Mouse (Mus musculus): ENCODE measurements around the gene Tmem182. TPM values are rescaled to one million over a fixed set of nuclear protein-coding genes. Genes with fewer than 3 reads are reported as not detected.

The Tmem182 gene
- polyA plus RNA-seq, 1 experiment from 2014 or later = not detected

DNA sequence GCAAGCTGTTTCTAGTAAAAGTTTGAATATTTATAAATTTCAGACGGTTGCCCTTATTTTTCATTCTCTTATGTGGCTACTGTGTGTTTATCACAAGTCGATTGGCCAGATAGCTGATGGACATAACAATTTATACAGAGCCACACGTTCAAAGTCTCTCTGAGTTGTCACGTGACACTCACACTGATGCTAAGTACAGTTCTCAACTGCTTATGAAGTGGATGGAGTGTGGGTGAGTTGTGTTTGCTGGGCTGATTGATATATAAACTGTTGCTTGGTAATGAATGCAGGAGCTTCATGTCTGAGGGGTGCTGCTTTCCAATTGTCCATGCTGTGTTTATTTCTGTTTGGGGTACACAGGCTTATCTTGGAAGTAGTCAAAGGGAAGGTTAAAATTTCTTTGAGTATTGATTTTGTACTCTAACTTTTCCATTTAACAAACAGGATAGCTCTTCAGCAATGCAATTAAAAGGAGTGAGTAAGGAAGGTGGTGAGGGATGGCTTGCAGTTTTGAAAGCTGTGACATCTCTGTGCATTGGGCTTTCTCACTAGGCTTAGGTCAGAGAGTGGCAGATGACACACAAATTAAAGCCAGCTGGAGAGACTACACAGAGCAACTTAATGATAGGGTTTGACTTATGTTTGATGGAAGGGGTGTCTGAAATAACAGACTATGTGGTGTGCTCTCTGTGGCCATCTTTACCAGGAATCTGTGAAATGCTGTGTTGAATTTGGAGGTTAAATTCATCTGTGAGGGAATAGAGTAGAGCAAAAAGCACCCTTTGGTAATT is 51.6 kb downstream of the Tmem182 start:
- 48% methylated on average over 4 of the region's 4 CpGs for WGBS
- ATAC-seq (ENCODE audit: insufficient number of reproducible peaks, insufficient read depth, low FRiP score, low read depth) = no peak

DNA sequence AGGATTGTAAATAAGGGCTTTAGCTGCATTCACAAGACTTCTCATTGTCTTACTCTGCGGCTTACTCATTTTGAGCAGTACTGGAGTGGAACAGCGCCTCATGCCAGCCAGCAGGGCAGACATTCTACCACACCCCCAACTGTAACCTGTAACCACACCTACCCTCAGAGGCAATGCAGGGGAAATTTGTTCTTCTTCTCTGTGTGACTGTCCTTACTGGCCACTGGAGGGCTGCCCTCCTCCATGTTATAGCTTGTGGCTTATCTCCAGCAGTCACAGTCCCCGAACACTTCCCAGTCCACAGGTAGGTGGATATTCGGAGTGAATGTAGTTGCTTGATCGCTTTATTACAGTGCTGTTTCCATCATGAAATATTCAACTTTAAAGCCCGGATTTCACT is 59.6 kb downstream of the Tmem182 start:
- Histone ChIP-seq H3K27me3 (ENCODE audit: control insufficient read depth, insufficient read depth, low read length) (no peaks in the 10 kb centered on the region), H3K9me3 (ENCODE audit: control insufficient read depth, low read depth, low read length) (no peaks in the 10 kb centered on the region), H3K9ac (replicated peaks; ENCODE audit: low read depth, low read length) (no peak overlapping the region), H3K4me3 (ENCODE audit: low read depth, low read length) (no peak overlapping the region), H3K4me1 (ENCODE audit: control insufficient read depth, insufficient read depth, low read length) (no peaks in the 10 kb centered on the region), H3K4me2 (replicated peaks; ENCODE audit: low read depth, low read length) (no peak overlapping the region), H3K27ac (ENCODE audit: low read length) (no peak overlapping the region), H3K36me3 (ENCODE audit: control insufficient read depth, insufficient read depth, low read length) (no peaks in the 10 kb centered on the region)
- 70% methylated on average over 6 of the region's 6 CpGs for WGBS
- no peak for ATAC-seq (ENCODE audit: insufficient number of reproducible peaks, insufficient read depth, low FRiP score, low read depth)

More for the DNA sequence above, 51.6 kb downstream of the Tmem182 start:
- no peaks in the 10 kb centered on the region for H3K36me3 ChIP-seq (ENCODE audit: control insufficient read depth, insufficient read depth, low read length)
- H3K9ac ChIP-seq (replicated peaks; ENCODE audit: low read depth, low read length) = no peak overlapping the region
- no peak overlapping the region for H3K27ac ChIP-seq (ENCODE audit: low read length)
- H3K4me2 ChIP-seq (replicated peaks; ENCODE audit: low read depth, low read length) = no peak overlapping the region
- H3K27me3 ChIP-seq (ENCODE audit: control insufficient read depth, insufficient read depth, low read length) = no peaks in the 10 kb centered on the region
- H3K4me1 ChIP-seq (ENCODE audit: control insufficient read depth, insufficient read depth, low read length) = no peaks in the 10 kb centered on the region
- H3K9me3 ChIP-seq (ENCODE audit: control insufficient read depth, low read depth, low read length) = no peaks in the 10 kb centered on the region
- H3K4me3 ChIP-seq (ENCODE audit: low read depth, low read length) = no peak overlapping the region

DNA sequence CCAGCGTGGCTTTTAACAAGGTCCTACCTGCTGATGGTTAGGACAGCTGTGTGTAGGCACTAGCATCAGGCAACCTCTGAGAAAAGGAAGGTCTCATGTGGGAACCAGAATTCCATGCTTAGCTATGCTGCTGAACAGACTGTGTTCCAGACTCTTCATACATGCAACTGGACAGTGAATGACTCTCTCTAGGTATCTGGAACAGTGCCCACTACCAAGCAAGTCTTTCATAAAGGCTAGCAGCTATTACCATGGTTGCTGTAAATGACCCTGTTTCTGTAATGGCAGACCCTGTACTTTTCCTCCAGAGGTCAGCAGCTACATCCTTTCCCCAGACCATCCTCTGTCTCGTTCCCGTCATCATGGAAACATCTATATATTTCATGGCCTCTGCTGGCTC is 61.7 kb downstream of the Tmem182 start:
- H3K4me3 ChIP-seq (ENCODE audit: low read depth, low read length) = no peak overlapping the region
- ATAC-seq (ENCODE audit: insufficient number of reproducible peaks, insufficient read depth, low FRiP score, low read depth) = no peak
- WGBS = 73% methylated on average over 3 of the region's 3 CpGs

DNA sequence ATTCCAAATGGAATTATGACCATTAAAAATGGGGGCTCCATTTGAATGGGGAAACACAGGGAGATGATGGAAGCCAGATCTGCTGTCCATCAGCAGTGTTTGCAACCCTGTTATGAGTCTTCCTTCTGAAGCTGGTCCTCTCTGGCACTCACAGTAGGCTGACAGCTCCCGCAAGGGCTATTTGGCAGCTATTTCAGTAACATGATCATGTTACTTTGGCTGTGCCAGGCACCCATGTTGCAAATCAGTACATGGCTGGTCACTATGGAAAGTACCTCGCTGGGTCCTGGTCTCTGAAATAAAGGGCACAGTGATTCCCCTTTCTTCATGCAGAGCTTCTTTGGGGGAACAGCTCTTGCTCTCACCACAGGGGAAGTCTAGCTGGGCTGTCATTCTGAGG is 62.2 kb downstream of the Tmem182 start:
- H3K27me3 ChIP-seq (ENCODE audit: control insufficient read depth, insufficient read depth, low read length) = no peaks in the 10 kb centered on the region
- no peak overlapping the region for H3K4me2 ChIP-seq (replicated peaks; ENCODE audit: low read depth, low read length)
- no peak overlapping the region for H3K4me3 ChIP-seq (ENCODE audit: low read depth, low read length)
- H3K4me1 ChIP-seq (ENCODE audit: control insufficient read depth, insufficient read depth, low read length) = no peaks in the 10 kb centered on the region
- 86% methylated on average over 2 of the region's 2 CpGs for WGBS
- no peak overlapping the region for H3K27ac ChIP-seq (ENCODE audit: low read length)
- no peaks in the 10 kb centered on the region for H3K9me3 ChIP-seq (ENCODE audit: control insufficient read depth, low read depth, low read length)
- no peak for ATAC-seq (ENCODE audit: insufficient number of reproducible peaks, insufficient read depth, low FRiP score, low read depth)
- no peak overlapping the region for H3K9ac ChIP-seq (replicated peaks; ENCODE audit: low read depth, low read length)
- H3K36me3 ChIP-seq (ENCODE audit: control insufficient read depth, insufficient read depth, low read length) = no peaks in the 10 kb centered on the region

More for the DNA sequence above, 61.7 kb downstream of the Tmem182 start:
- no peaks in the 10 kb centered on the region for H3K4me1 ChIP-seq (ENCODE audit: control insufficient read depth, insufficient read depth, low read length)
- no peaks in the 10 kb centered on the region for H3K27me3 ChIP-seq (ENCODE audit: control insufficient read depth, insufficient read depth, low read length)
- H3K9me3 ChIP-seq (ENCODE audit: control insufficient read depth, low read depth, low read length) = no peaks in the 10 kb centered on the region
- H3K36me3 ChIP-seq (ENCODE audit: control insufficient read depth, insufficient read depth, low read length) = no peaks in the 10 kb centered on the region
- H3K4me2 ChIP-seq (replicated peaks; ENCODE audit: low read depth, low read length) = no peak overlapping the region
- no peak overlapping the region for H3K27ac ChIP-seq (ENCODE audit: low read length)
- no peak overlapping the region for H3K9ac ChIP-seq (replicated peaks; ENCODE audit: low read depth, low read length)

DNA sequence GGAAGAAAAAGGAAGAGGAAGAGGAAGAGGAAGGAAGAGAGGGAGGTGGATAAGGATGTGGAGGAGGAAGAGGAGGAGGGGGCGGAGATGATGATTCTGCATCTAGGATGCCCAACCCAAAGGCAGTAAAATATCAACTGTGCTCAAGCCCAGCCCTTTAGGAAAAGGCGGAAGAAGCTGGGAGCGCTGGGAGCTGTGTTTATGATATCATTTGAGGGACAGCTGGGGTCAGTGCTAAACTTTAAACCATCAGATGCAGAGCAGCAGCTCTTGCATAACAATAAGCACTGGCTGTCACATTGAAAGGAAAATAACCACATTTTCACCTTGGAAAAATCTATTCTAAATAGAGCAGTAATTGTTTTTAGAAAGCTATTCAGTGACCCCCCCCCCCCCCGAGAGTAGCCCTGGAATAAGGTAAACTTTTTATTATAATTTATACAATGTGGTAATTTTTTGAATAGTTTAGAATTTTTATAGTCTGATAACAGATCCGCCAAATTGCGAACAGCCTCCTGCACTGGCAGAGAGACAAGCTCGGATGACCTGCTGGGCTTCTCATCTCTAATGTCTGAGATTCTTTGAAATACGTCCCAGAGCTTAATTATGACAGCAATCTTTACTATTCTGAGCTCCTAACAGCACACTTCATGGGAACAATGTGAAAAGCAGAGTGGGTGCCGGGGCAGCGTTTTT is 68.5 kb downstream of the Tmem182 start:
- no peaks in the 10 kb centered on the region for H3K36me3 ChIP-seq (ENCODE audit: control insufficient read depth, insufficient read depth, low read length)
- H3K4me2 ChIP-seq (replicated peaks; ENCODE audit: low read depth, low read length) = peak overlapping the region; percentile 30; the same call in 1 of the 2 replicates
- ATAC-seq (ENCODE audit: insufficient number of reproducible peaks, insufficient read depth, low FRiP score, low read depth) = no peak
- H3K27me3 ChIP-seq (ENCODE audit: control insufficient read depth, insufficient read depth, low read length) = no peaks in the 10 kb centered on the region
- H3K27ac ChIP-seq (ENCODE audit: low read length) = no peak overlapping the region
- no peaks in the 10 kb centered on the region for H3K9me3 ChIP-seq (ENCODE audit: control insufficient read depth, low read depth, low read length)
- no peak overlapping the region for H3K9ac ChIP-seq (replicated peaks; ENCODE audit: low read depth, low read length)
- WGBS = 36% methylated on average over 10 of the region's 10 CpGs
- no peak overlapping the region for H3K4me3 ChIP-seq (ENCODE audit: low read depth, low read length)
- no peaks in the 10 kb centered on the region; the same call in 1 of the 2 replicates for H3K4me1 ChIP-seq (ENCODE audit: control insufficient read depth, insufficient read depth, low read length)

DNA sequence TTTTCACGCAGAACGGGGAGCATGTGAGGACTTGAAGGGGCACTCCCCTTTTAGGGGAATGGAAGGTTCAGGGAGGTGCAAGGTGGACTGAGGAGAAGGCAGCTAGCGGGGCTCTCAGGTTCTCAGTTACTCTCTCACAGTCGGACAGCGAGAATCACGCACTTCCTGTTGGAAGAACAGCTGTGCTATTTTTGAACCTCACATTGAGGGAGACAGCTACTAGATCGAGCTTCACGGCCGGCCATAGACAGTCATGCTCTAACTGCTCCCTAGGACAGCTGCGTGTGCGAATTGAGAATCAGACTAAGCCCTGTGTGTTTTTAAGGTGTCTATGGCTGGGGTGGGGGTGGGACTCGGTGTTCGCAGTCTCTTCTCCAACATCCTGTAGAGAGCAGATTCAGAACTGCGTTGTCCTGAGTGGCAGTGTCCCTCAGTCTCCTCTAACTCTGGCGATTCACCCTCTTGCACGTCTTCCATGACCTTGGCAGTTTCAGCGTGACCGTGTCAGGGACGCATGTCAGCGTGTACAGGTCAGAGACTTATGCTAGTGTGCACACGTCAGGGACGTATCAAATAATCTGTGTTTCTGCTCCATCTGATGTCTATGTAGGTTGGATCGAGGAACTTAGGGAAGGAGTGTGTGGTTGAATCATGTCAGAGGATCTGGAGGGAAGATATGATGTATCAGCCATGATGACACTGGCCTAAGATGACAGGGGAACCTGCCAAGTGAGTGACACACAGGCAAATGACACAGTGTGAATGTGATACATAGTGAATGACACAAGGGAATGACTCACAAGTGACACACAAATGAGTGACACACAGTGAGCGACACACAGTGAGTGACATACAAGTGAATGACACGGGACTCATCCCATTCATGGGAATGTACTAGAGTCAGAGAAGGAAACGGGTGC is 69.3 kb downstream of the Tmem182 start:
- Histone ChIP-seq H3K9ac (replicated peaks; ENCODE audit: low read depth, low read length) (no peak overlapping the region), H3K4me2 (replicated peaks; ENCODE audit: low read depth, low read length) (peak overlapping the region; percentile 30; the same call in 1 of the 2 replicates), H3K4me3 (ENCODE audit: low read depth, low read length) (no peak overlapping the region), H3K4me1 (ENCODE audit: control insufficient read depth, insufficient read depth, low read length) (no peaks in the 10 kb centered on the region; the same call in 1 of the 2 replicates), H3K9me3 (ENCODE audit: control insufficient read depth, low read depth, low read length) (no peaks in the 10 kb centered on the region), H3K36me3 (ENCODE audit: control insufficient read depth, insufficient read depth, low read length) (no peaks in the 10 kb centered on the region), H3K27ac (ENCODE audit: low read length) (no peak overlapping the region), H3K27me3 (ENCODE audit: control insufficient read depth, insufficient read depth, low read length) (no peaks in the 10 kb centered on the region)
- WGBS = 66% methylated on average over 26 of the region's 26 CpGs
- ATAC-seq (ENCODE audit: insufficient number of reproducible peaks, insufficient read depth, low FRiP score, low read depth) = no peak

DNA sequence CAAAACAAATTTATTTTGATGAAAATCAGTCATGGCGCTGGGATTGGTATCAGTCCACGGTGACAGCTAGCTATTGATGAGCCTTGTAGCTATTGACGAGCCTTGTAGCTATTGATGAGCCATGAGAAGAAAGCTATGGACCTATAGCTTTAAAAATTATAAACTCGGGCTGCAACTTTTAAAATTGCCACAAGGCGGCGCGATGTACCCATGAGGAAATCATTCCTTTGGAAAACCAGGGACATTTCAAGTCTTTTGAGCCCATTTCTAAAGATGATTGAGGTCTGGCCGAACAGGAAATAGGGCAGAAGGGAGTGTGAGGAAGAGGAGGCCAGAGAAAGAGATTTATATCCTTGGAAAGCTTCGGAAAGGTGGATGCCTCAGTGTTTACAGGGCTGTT is 73.7 kb downstream of the Tmem182 start:
- H3K9ac ChIP-seq (replicated peaks; ENCODE audit: low read depth, low read length) = no peak overlapping the region
- no peak for ATAC-seq (ENCODE audit: insufficient number of reproducible peaks, insufficient read depth, low FRiP score, low read depth)
- H3K4me3 ChIP-seq (ENCODE audit: low read depth, low read length) = no peak overlapping the region
- H3K27ac ChIP-seq (ENCODE audit: low read length) = no peak overlapping the region
- no peaks in the 10 kb centered on the region for H3K36me3 ChIP-seq (ENCODE audit: control insufficient read depth, insufficient read depth, low read length)
- H3K9me3 ChIP-seq (ENCODE audit: control insufficient read depth, low read depth, low read length) = no peaks in the 10 kb centered on the region
- no peaks in the 10 kb centered on the region for H3K27me3 ChIP-seq (ENCODE audit: control insufficient read depth, insufficient read depth, low read length)
- H3K4me2 ChIP-seq (replicated peaks; ENCODE audit: low read depth, low read length) = no peak overlapping the region
- WGBS = 20% methylated on average over 9 of the region's 9 CpGs
- no peaks in the 10 kb centered on the region; the same call in 1 of the 2 replicates for H3K4me1 ChIP-seq (ENCODE audit: control insufficient read depth, insufficient read depth, low read length)

DNA sequence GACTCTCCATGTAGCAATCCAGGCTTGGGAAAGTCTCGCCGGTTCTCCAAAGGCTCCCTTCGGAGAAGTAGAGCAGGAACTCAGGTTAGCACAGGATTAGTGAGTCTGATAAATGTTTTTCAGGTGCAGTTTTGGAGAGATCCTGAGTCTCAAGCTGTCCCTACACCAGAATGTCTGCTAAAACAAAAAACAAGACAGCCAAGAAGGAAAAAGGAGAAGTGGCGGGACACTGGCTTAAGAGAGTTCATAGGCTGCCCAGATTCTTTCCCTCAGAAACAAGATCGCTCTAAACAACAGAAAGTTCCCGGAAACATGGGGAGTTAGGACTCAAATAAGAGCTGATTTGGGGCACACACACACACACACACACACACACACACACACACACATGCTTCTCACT is 74.1 kb downstream of the Tmem182 start:
- H3K36me3 ChIP-seq (ENCODE audit: control insufficient read depth, insufficient read depth, low read length) = no peaks in the 10 kb centered on the region
- H3K9ac ChIP-seq (replicated peaks; ENCODE audit: low read depth, low read length) = no peak overlapping the region
- no peak overlapping the region for H3K27ac ChIP-seq (ENCODE audit: low read length)
- no peaks in the 10 kb centered on the region for H3K9me3 ChIP-seq (ENCODE audit: control insufficient read depth, low read depth, low read length)
- ATAC-seq (ENCODE audit: insufficient number of reproducible peaks, insufficient read depth, low FRiP score, low read depth) = no peak
- H3K27me3 ChIP-seq (ENCODE audit: control insufficient read depth, insufficient read depth, low read length) = no peaks in the 10 kb centered on the region
- no peak overlapping the region for H3K4me2 ChIP-seq (replicated peaks; ENCODE audit: low read depth, low read length)
- WGBS = 60% methylated on average over 6 of the region's 6 CpGs
- no peak overlapping the region for H3K4me3 ChIP-seq (ENCODE audit: low read depth, low read length)
- H3K4me1 ChIP-seq (ENCODE audit: control insufficient read depth, insufficient read depth, low read length) = no peaks in the 10 kb centered on the region; the same call in 1 of the 2 replicates
